20 mouse cellular contexts compared by ENCODE assay signal in the genomic region with DNA sequence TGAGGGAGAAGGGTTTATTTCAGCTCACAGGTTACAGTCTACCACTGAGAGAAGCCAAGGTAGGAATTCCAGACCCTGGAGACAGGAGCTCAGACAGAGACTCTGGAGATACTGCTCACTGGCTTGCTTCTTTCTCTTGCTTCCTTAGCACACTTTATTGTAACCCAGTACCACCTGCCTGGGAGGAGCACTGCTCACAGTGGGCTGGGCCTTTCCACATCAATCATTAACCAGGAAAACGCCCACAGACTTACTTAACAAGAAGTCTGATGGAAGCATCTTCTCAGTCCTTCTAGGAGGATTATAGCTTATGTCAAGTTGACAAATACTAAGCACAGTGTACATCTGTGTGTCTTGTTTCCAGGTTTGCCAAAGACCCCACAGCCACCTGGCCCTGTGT. TPM values are rescaled to one million over a fixed set of nuclear protein-coding genes. Genes with fewer than 3 reads are reported as not detected.
DNase-seq lines count a peak whose midpoint lies in the region; ATAC-seq and TF ChIP-seq lines count a peak whose summit lies in the region.
"Had no signal": no experiment of that assay in that cellular context is flagged by ENCODE, and none has a peak within 500 bp of the region (broad histone marks: within the 10 kb centered on the region; RNA-seq: fewer than 3 reads in every experiment).

No protein-coding gene starts in this region.

- no peaks in the 10 kb centered on the region for H3K27me3 ChIP-seq in kidney, embryonic 16.5 days (ENCODE audit: insufficient read depth, low read length)
- no peaks in the 10 kb centered on the region for H3K27me3 ChIP-seq in spleen, adult 2 months (ENCODE audit: control insufficient read depth, insufficient read depth, low read length)
- H3K27me3 ChIP-seq in hindbrain, embryonic 13.5 days: no peaks in the 10 kb centered on the region
- H3K27me3 ChIP-seq: embryonic facial prominence, embryonic 15.5 days; megakaryocyte, embryonic 14.5 days; stomach, embryonic 15.5 days had no signal

- TF ChIP-seq CTCF in spleen, adult 2 months (IDR thresholded peaks at IDR 0.05; ENCODE audit: extremely low read depth, insufficient read depth, insufficient read length, insufficient replicate concordance): no peak

- DNase-seq in kidney, adult 18-20 months: peak; percentile 25
- no peak for DNase-seq in spleen, adult 2 months (ENCODE audit: low read depth in 1 of 2, low spot score in 2 of 2)
- DNase-seq in spleen, adult 12 weeks (ENCODE audit: low spot score): no peak
- peak; percentile 65 to 69 for DNase-seq in kidney, postnatal 36 days
- no peak for DNase-seq in cerebellum, adult 18-20 months
- DNase-seq in cerebellum, adult 9-10 months: no peak
- DNase-seq: adrenal gland, postnatal 36 days; cerebellum, postnatal 14 days; embryo, embryonic 11 days; spleen, adult 18-20 months had no signal

- H3K9ac ChIP-seq in kidney, embryonic 16.5 days (replicated peaks; ENCODE audit: low read length): no peak overlapping the region
- H3K9ac ChIP-seq in hindbrain, embryonic 13.5 days: no peak overlapping the region
- H3K9ac ChIP-seq: embryonic facial prominence, embryonic 15.5 days; stomach, embryonic 15.5 days had no signal

- no peak for TF ChIP-seq POLR2A in spleen, adult 2 months (IDR thresholded peaks at IDR 0.05; ENCODE audit: low read depth, low read length)

- H3K4me1 ChIP-seq in kidney, embryonic 16.5 days (ENCODE audit: insufficient read depth, low read length): no peaks in the 10 kb centered on the region
- peaks cover 10% of the 10 kb centered on the region; the same call in 1 of the 2 replicates for H3K4me1 ChIP-seq in spleen, adult 2 months (ENCODE audit: control insufficient read depth, insufficient read depth, insufficient read length)
- H3K4me1 ChIP-seq in hindbrain, embryonic 13.5 days (replicated peaks): no peaks in the 10 kb centered on the region
- H3K4me1 ChIP-seq: embryonic facial prominence, embryonic 15.5 days; forebrain, embryonic 10.5 days; hindbrain, embryonic 10.5 days; stomach, embryonic 15.5 days had no signal

- H3K27ac ChIP-seq in kidney, embryonic 16.5 days (ENCODE audit: low read length): no peak overlapping the region
- H3K27ac ChIP-seq in spleen, adult 2 months (ENCODE audit: insufficient read depth, low read length): peak overlapping the region; percentile 56; the same call in 1 of the 2 replicates
- H3K27ac ChIP-seq in hindbrain, embryonic 13.5 days: no peak overlapping the region
- H3K27ac ChIP-seq: embryonic facial prominence, embryonic 15.5 days; forebrain, embryonic 10.5 days; hindbrain, embryonic 10.5 days; stomach, embryonic 15.5 days had no signal

- 62% methylated on average over 1 of the region's 1 CpGs for WGBS in kidney, embryonic 16.5 days
- 57% methylated on average over 1 of the region's 1 CpGs for WGBS in spleen, adult 2 months
- WGBS in hindbrain, embryonic 13.5 days: 76% methylated on average over 1 of the region's 1 CpGs

- no peaks in the 10 kb centered on the region for H3K9me3 ChIP-seq in kidney, embryonic 16.5 days (ENCODE audit: low read length)
- no peaks in the 10 kb centered on the region for H3K9me3 ChIP-seq in hindbrain, embryonic 13.5 days
- H3K9me3 ChIP-seq: embryonic facial prominence, embryonic 15.5 days; forebrain, embryonic 10.5 days; hindbrain, embryonic 10.5 days; megakaryocyte, embryonic 14.5 days; stomach, embryonic 15.5 days had no signal

- peaks cover 50% of the 10 kb centered on the region for H3K36me3 ChIP-seq in kidney, embryonic 16.5 days (ENCODE audit: insufficient read depth, low read length)
- H3K36me3 ChIP-seq in spleen, adult 2 months (ENCODE audit: control insufficient read depth, insufficient read depth, low read length): peaks cover 52% of the 10 kb centered on the region
- H3K36me3 ChIP-seq in hindbrain, embryonic 13.5 days: peaks cover 94% of the 10 kb centered on the region

- H3K4me3 ChIP-seq in kidney, embryonic 16.5 days (ENCODE audit: low read length): no peak overlapping the region
- no peak overlapping the region for H3K4me3 ChIP-seq in spleen, adult 2 months (ENCODE audit: extremely low read depth, insufficient read depth, insufficient read length)
- no peak overlapping the region for H3K4me3 ChIP-seq in hindbrain, embryonic 13.5 days
- H3K4me3 ChIP-seq: embryonic facial prominence, embryonic 15.5 days; forebrain, embryonic 10.5 days; hindbrain, embryonic 10.5 days; megakaryocyte, embryonic 14.5 days; stomach, embryonic 15.5 days had no signal

- ATAC-seq in kidney, embryonic 16.5 days (ENCODE audit: low FRiP score, low TSS enrichment): no peak
- no peak for ATAC-seq in hindbrain, embryonic 13.5 days (ENCODE audit: low FRiP score)

- H3K4me2 ChIP-seq in kidney, embryonic 16.5 days (replicated peaks; ENCODE audit: low read depth, low read length): no peak overlapping the region
- H3K4me2 ChIP-seq in hindbrain, embryonic 13.5 days: no peak overlapping the region
- H3K4me2 ChIP-seq: embryonic facial prominence, embryonic 15.5 days; stomach, embryonic 15.5 days had no signal

RNA-seq across cellular contexts. Expression of gene Ghrl, which starts 4.9 kb away (rescaled TPM):
- polyA plus RNA-seq in kidney, embryonic 16.5 days (2015; fragmentation: Nextera tagmentation; extraction: Ambion mirVana): 0.53 TPM in 1 of 2 replicates, not detected in the other
- 0.54 TPM in 1 of 2 replicates, not detected in the other for polyA plus RNA-seq in spleen, adult 2 months (2012; rRNA removed)
- polyA plus RNA-seq in hindbrain, embryonic 13.5 days (2015; fragmentation: Nextera tagmentation; extraction: Ambion mirVana): 0.29 TPM in 1 of 2 replicates, not detected in the other
- polyA plus RNA-seq: forebrain, embryonic 10.5 days; heart, embryonic 14.5 days; lung, embryonic 16.5 days; midbrain, postnatal 0 days had no signal

RNA-seq across cellular contexts. Expression of gene Tatdn2, which starts 17.9 kb away (rescaled TPM):
- polyA plus RNA-seq in kidney, embryonic 16.5 days (2015; fragmentation: Nextera tagmentation; extraction: Ambion mirVana): 0.72 and 0.95 TPM in 2 replicates
- polyA plus RNA-seq in spleen, adult 2 months (2012; rRNA removed): 24.3 and 27.4 TPM in 2 replicates
- polyA plus RNA-seq in hindbrain, embryonic 13.5 days (2015; fragmentation: Nextera tagmentation; extraction: Ambion mirVana): 0.72 and 0.83 TPM in 2 replicates

RNA-seq across cellular contexts. Expression of gene Sec13, which starts 25.7 kb away (rescaled TPM):
- polyA plus RNA-seq in kidney, embryonic 16.5 days (2015; fragmentation: Nextera tagmentation; extraction: Ambion mirVana): 274 and 297 TPM in 2 replicates
- 80.0 and 81.8 TPM in 2 replicates for polyA plus RNA-seq in spleen, adult 2 months (2012; rRNA removed)
- 216 and 218 TPM in 2 replicates for polyA plus RNA-seq in hindbrain, embryonic 13.5 days (2015; fragmentation: Nextera tagmentation; extraction: Ambion mirVana)

Comparison
In these comparisons a context has a peak if more than half of its experiments do, and no peak if none do; other contexts are left out.
1. DNase-seq: peak in kidney, adult 18-20 months (single experiment) and kidney, postnatal 36 days (2 of 2); none in spleen, adult 2 months (0 of 2), spleen, adult 12 weeks (single experiment), cerebellum, adult 18-20 months (0 of 2) and cerebellum, adult 9-10 months (single experiment).
2. RNA of gene Tatdn2, which starts 17.9 kb away (polyA plus RNA-seq): 24.3 to 27.4 TPM in spleen, adult 2 months; 0.72 to 0.95 TPM in kidney, embryonic 16.5 days and 0.72 to 0.83 TPM in hindbrain, embryonic 13.5 days; every median in the first group is over 10 times any median in the second.